Mouse (Mus musculus) hindbrain, postnatal 0 days (tissue): Measurements from ENCODE around the gene Nutf2-ps1. TPM values are rescaled to one million over a fixed set of nuclear protein-coding genes. Genes with fewer than 3 reads are reported as not detected.
A peak's percentile ranks its signal among the peaks of the same experiment; 100 is the strongest.
"Not testable (repeated sequence)": the region's sequence is repeated elsewhere in the genome, so short reads cannot be mapped to it uniquely, and the experiment has no call there.

Source experiments
- ATAC-seq: fragments of 200-750 bp; cut with Nextera tagmentation; 2 replicates; pipeline ENCODE4 v1.8.0; 2017; ENCODE audit warnings: mild to moderate bottlenecking, moderate TSS enrichment, moderate library complexity
- DNase-seq: peaks from one replicate; pipeline ENCODE4 v3.0.0-alpha.2; 2015; ENCODE audit warnings: low spot score
- H3K27ac ChIP-seq: fragments of 300-500 bp; sonication (generic); 2 replicates; pipeline ENCODE4 v1.5.1; 2014; ENCODE audit warnings: mild to moderate bottlenecking
- H3K27me3 ChIP-seq: fragments of 300-500 bp; sonication (generic); 2 replicates; pipeline ENCODE4 v1.6.1; 2014; ENCODE audit warnings: low read length, mixed read lengths; ENCODE audit not compliant: insufficient read depth
- H3K36me3 ChIP-seq: fragments of 300-500 bp; sonication (generic); 2 replicates; pipeline ENCODE4 v1.6.1; 2014; ENCODE audit warnings: low read length, mixed read lengths; ENCODE audit not compliant: insufficient read depth
- H3K4me1 ChIP-seq: fragments of 300-500 bp; sonication (generic); 2 replicates; pipeline ENCODE4 v1.6.1; 2014; ENCODE audit warnings: antibody characterized with exemption, low read length, mixed read lengths; ENCODE audit not compliant: insufficient read depth
- H3K4me2 ChIP-seq: fragments of 300-500 bp; sonication (generic); 2 replicates; pipeline ENCODE4 v1.6.1; 2014; ENCODE audit warnings: low read depth, mild to moderate bottlenecking, low read length, moderate library complexity, mixed read lengths
- H3K4me3 ChIP-seq: fragments of 300-500 bp; sonication (generic); 2 replicates; pipeline ENCODE4 v1.5.1; 2014; ENCODE audit warnings: low read length
- H3K9ac ChIP-seq: fragments of 300-500 bp; sonication (generic); replicated peaks from 2 replicates; pipeline ENCODE4 v1.6.1; 2014; ENCODE audit warnings: mild to moderate bottlenecking, low read length, moderate library complexity, mixed read lengths
- H3K9me3 ChIP-seq: fragments of 300-500 bp; sonication (generic); 2 replicates; pipeline ENCODE4 v1.6.1; 2016; ENCODE audit warnings: low read length, mixed read lengths
- CTCF ChIP-seq: IDR thresholded peaks from 2 replicates; pipeline ENCODE4 v1.5.1; 2016; ENCODE audit warnings: antibody characterized with exemption, control low read depth, low read depth
- WGBS: fragments of 180-500 bp; shearing (Covaris S2); extraction: QIAGEN DNeasy Blood & Tissue Kit; methylation state at CpG from one replicate; pipeline ENCODE4 v1.1.7; 2014; 5-methylcytosine and 5-hydroxymethylcytosine counted together
- polyA plus RNA-seq: library from polyadenylated mRNA; unstranded; fragments of >200 nt; fragmentation: Nextera tagmentation; extraction: Ambion mirVana; gene quantifications from 2 replicates; pipeline ENCODE4 v1.2.1, GENCODE M21; 2015
- total RNA-seq: library from RNA; depleted of rRNA; stranded (reverse); fragments of >200 nt; gene quantifications from 2 replicates; pipeline ENCODE4 v1.2.3, GENCODE M21; 2014; rRNA removed

Nutf2-ps1 gene
- 106 and 109 TPM in 2 replicates for total RNA-seq
- polyA plus RNA-seq: 177 and 225 TPM in 2 replicates

- H3K27me3 ChIP-seq, H3K9me3 ChIP-seq, H3K27ac ChIP-seq, H3K36me3 ChIP-seq, H3K4me3 ChIP-seq, DNase-seq, H3K4me2 ChIP-seq, H3K4me1 ChIP-seq, ATAC-seq, H3K9ac ChIP-seq: not testable (repeated sequence)
- WGBS: 97% methylated on average over 7 of the region's 7 CpGs
Observed at GRCm38 (mm10) chr19:53588968-53589367, at the start of gene Nutf2-ps1. TSS of gene Nutf2-ps1 (minus strand) at chr19:53589068.

- Histone ChIP-seq H3K4me2 (no peak overlapping the region), H3K9me3 (no peaks in the 10 kb centered on the region), H3K36me3 (peaks cover 49% of the 10 kb centered on the region), H3K27me3 (no peaks in the 10 kb centered on the region), H3K4me1 (no peaks in the 10 kb centered on the region), H3K9ac (no peak overlapping the region), H3K4me3 (no peak overlapping the region), H3K27ac (no peak overlapping the region)
- DNase-seq (peak; percentile 22), ATAC-seq (no peak)
- peak; percentile 56 for TF ChIP-seq CTCF
- WGBS: 89% methylated on average over 2 of the region's 2 CpGs
Observed at GRCm38 (mm10) chr19:53638041-53638440, 49.2 kb upstream of the Nutf2-ps1 start.

- WGBS: 95% methylated on average over 13 of the region's 13 CpGs
Observed at GRCm38 (mm10) chr19:53621681-53622080, 32.8 kb upstream of the Nutf2-ps1 start.

GRCm38 (mm10) chr19:53608921-53609320 is 20.1 kb upstream of the Nutf2-ps1 start:
- H3K4me1 ChIP-seq: no peaks in the 10 kb centered on the region
- H3K9ac ChIP-seq: no peak overlapping the region
- 44% methylated on average over 6 of the region's 6 CpGs for WGBS
- no peaks in the 10 kb centered on the region for H3K27me3 ChIP-seq
- no peaks in the 10 kb centered on the region for H3K36me3 ChIP-seq
- no peak for DNase-seq
- H3K4me3 ChIP-seq: no peak overlapping the region
- TF ChIP-seq CTCF: no peak
- no peak overlapping the region for H3K4me2 ChIP-seq
- ATAC-seq: 0 out of 2 replicates have a peak, but pooled peaks have one; percentile 61
- H3K27ac ChIP-seq: no peak overlapping the region
- H3K9me3 ChIP-seq: no peaks in the 10 kb centered on the region

More at GRCm38 (mm10) chr19:53621681-53622080, 32.8 kb upstream of the Nutf2-ps1 start:
- Histone ChIP-seq H3K36me3 (peaks cover 33% of the 10 kb centered on the region), H3K9me3 (no peaks in the 10 kb centered on the region), H3K4me2 (no peak overlapping the region), H3K4me1 (no peaks in the 10 kb centered on the region), H3K9ac (no peak overlapping the region), H3K27me3 (no peaks in the 10 kb centered on the region), H3K27ac (no peak overlapping the region), H3K4me3 (no peak overlapping the region)
- TF ChIP-seq CTCF: no peak
- DNase-seq (no peak), ATAC-seq (no peak)

GRCm38 (mm10) chr19:53601363-53601655 is 12.4 kb upstream of the Nutf2-ps1 start:
- no peaks in the 10 kb centered on the region for H3K27me3 ChIP-seq
- no peak for DNase-seq
- WGBS: 9% methylated on average over 11 of the region's 11 CpGs
- H3K4me2 ChIP-seq: peak overlapping the region; percentile 98
- peak overlapping the region; percentile 98; the same call in 1 of the 2 replicates for H3K27ac ChIP-seq
- ATAC-seq: no peak
- H3K36me3 ChIP-seq: no peaks in the 10 kb centered on the region
- H3K4me1 ChIP-seq: peaks cover 13% of the 10 kb centered on the region; the same call in 1 of the 2 replicates
- peak overlapping the region; percentile 96 for H3K4me3 ChIP-seq
- no peaks in the 10 kb centered on the region for H3K9me3 ChIP-seq
- peak overlapping the region; percentile 97 for H3K9ac ChIP-seq
- TF ChIP-seq CTCF: no peak

GRCm38 (mm10) chr19:53600549-53601362 is 11.9 kb upstream of the Nutf2-ps1 start:
- TF ChIP-seq CTCF: no peak
- H3K4me1 ChIP-seq: peaks cover 13% of the 10 kb centered on the region; the same call in 1 of the 2 replicates
- DNase-seq (peak; percentile 80), ATAC-seq (peak; percentile 64)
- H3K27me3 ChIP-seq: no peaks in the 10 kb centered on the region
- H3K9ac ChIP-seq: peak overlapping the region; percentile 97
- no peaks in the 10 kb centered on the region for H3K36me3 ChIP-seq
- H3K4me2 ChIP-seq: peak overlapping the region; percentile 98
- 2% methylated on average over 67 of the region's 82 CpGs for whole genome bisulfite sequencing
- no peaks in the 10 kb centered on the region for H3K9me3 ChIP-seq
- peak overlapping the region; percentile 96 for H3K4me3 ChIP-seq
- H3K27ac ChIP-seq: peak overlapping the region; percentile 98
